Mouse (Mus musculus): ENCODE results near the gene Pkd1.

Gene Pkd1

DNA sequence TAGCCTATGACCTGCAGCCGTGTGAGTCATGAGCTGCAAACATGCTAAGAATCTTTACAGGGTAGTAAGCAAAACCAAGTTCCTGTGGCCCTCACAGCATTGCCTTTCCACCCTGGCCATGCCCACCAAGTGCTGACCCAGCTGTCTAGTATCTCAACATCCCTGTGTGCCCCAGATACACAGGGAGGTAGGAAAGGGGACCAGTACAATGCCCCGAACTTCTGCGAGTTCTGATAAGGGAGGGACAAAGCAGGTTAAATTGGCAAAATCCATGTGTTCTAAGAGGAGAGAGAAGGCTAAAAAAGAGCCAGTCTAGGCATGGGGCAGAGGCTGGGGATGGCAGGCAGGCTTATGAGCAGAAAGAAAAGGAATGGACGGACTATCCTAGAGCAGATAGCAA, 58.7 kb downstream of the Pkd1 start:
- no peak for DNase-seq (ENCODE audit: low read depth)

GRCm38 (mm10) chr17:24608874-24609273, 59.2 kb downstream of the Pkd1 start:
- peak; percentile 86 for DNase-seq (ENCODE audit: low read depth)

GRCm38 (mm10) chr17:24610711-24611110, 61.1 kb downstream of the Pkd1 start:
- peak; percentile 96 for DNase-seq (ENCODE audit: low read depth)

- DNase-seq (ENCODE audit: low read depth), result peak; percentile 91
Observed at GRCm38 (mm10) chr17:24617561-24618194, 68.0 kb downstream of the Pkd1 start.

DNA sequence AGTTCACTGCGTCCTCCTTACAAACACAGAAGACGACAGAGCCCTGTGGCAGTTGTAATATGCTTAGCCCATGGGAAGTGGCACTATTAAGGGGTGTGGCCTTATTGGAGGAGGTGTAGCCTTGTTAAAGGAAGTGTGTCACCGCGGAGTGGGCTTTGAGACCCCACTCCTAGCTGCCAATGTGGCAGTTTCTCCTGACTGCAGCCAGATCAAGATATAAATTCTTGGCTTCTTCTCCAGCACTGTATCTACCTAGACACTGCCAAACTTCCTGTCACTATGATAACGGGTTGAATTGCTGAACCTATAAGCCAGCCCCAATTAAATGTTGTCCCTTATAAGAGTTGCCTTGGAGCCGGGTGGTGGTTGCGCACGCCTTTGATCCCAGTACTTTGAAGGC, 75.8 kb downstream of the Pkd1 start:
- DNase-seq (ENCODE audit: low read depth), result no peak

- peak; percentile 73 for DNase-seq (ENCODE audit: low read depth)
Observed at GRCm38 (mm10) chr17:24628646-24629045, 79.0 kb downstream of the Pkd1 start.

- DNase-seq (ENCODE audit: low read depth), result no peak
Observed at GRCm38 (mm10) chr17:24630072-24630471, 80.4 kb downstream of the Pkd1 start.

DNA sequence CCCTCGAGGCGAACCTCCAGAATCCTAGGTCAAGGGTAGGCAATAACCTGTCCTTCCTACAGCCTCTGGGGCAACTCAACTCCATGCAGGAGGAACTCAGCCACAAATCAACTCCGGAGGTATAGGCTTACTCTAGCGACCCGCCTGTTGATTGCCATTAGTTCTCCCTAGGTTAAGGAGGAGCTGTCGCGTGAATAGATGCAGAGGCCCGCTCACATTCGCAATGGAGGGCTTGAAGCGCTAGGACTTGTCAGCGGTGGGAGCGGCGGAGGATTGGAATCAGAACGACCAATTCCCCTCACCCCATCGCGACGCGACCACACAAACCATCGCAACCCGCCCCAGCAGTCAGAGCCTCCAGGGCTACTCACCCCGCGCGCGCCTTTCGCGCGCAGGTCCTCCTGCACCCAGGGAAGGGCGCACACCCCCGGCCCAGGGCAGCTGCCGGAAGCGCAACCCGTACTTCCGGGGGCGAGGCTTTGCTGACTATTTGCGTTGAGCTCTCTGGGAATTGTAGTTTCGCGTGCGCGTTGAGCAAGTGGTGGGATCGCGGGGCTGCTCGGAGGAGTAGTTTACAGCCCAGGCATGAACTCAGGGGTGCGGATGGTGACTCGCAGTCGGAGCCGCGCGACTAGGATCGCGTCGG, 82.7 kb downstream of the Pkd1 start, which contains the start of the genes Tsc2 and Nthl1:
Gene Tsc2, minus strand, starts transcription at position 464 of the 646 bp plus-strand sequence.
Gene Nthl1, plus strand, starts transcription at position 514 of the 646 bp plus-strand sequence.
- DNase-seq (ENCODE audit: low read depth), result peak; percentile 90

- DNase-seq (ENCODE audit: low read depth), result peak; percentile 53
Observed at GRCm38 (mm10) chr17:24632813-24633449, 83.3 kb downstream of the Pkd1 start.

DNA sequence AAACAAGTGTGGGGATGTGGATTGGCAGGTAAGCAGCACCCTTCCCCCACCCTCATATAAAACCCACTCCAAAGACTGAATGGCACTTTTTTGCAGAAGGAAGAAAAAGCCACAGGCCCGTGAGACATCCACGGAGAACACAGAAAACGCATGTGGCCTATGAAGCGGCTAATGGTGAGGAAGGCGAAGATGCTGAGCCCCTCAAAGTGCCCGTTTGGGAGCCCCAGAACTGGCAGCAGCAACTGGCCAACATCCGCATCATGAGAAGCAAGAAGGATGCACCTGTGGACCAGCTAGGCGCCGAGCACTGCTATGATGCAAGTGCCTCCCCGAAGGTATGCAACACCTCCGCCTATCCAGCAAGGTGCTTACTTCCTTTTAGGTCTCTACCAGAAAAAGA, 84.2 kb downstream of the Pkd1 start:
- no peak for DNase-seq (ENCODE audit: low read depth)

- no peak for DNase-seq (ENCODE audit: low read depth)
Observed at GRCm38 (mm10) chr17:24635024-24635423, 85.4 kb downstream of the Pkd1 start.

- no peak for DNase-seq (ENCODE audit: low read depth)
Observed at GRCm38 (mm10) chr17:24635694-24636093, 86.1 kb downstream of the Pkd1 start.

- no peak for DNase-seq (ENCODE audit: low read depth)
Observed at GRCm38 (mm10) chr17:24636781-24637481, 87.3 kb downstream of the Pkd1 start.

DNA sequence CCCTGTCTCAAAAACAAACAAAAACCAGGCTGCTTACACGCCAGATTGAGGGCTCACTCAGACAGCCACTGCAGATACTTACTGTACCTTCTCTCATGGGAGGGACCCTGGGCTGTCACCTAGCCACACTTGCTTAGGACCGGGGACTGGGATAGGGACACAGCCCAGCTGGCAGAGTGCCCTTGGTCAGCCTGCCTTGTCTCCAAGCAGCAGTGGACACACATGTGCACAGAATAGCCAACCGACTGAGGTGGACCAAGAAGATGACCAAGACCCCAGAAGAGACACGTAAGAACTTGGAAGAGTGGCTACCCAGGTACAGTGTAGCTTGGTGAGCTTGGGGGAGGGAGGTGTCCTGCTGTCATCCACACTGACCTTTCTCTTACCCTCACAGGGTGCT, 88.6 kb downstream of the Pkd1 start:
- no peak for DNase-seq (ENCODE audit: low read depth)

DNA sequence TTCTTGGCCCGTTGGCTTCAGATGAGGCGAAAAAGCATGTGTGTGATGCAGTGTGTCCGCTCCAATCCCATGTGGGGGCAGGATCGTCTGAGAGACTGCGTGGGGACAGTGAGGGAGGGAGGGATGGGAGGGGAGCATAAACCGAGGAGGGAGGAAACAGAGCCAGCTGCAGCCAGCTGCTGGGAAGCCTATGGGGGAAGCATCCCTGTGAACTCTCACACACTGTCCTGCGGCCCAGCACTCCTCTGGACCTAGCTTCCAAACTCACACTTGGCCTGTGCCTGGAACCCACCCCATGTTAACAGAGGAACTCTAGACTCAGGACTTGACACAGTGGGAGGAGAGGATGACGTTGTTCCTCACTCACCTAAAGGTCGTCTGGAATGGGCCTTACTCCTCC, 89.2 kb downstream of the Pkd1 start:
- no peak for DNase-seq (ENCODE audit: low read depth)

DNA sequence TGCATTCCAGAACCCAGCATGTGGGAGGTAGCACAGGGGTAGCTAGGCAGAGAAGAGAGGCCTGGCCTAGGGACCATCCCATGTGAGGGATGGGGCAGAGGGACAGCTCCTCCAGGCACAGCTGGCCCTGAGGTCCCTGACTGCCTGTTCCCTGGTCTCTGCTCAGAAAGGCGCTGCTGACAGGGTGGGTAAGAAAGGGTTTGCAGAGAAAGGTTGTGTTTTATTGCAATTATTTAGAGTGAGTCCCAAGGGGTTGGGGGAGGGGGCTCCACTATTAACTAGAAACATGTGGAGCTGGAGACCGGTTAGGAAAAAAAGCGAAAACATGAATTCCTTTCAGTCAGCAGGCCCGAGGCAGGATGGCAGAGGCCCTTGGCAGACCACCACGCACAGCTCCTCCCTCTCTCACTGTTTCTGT, 89.9 kb downstream of the Pkd1 start:
- DNase-seq (ENCODE audit: low read depth), result no peak

GRCm38 (mm10) chr17:24640119-24640518, 90.5 kb downstream of the Pkd1 start:
- DNase-seq (ENCODE audit: low read depth), result no peak

GRCm38 (mm10) chr17:24640581-24640980, 90.9 kb downstream of the Pkd1 start:
- no peak for DNase-seq (ENCODE audit: low read depth)

DNA sequence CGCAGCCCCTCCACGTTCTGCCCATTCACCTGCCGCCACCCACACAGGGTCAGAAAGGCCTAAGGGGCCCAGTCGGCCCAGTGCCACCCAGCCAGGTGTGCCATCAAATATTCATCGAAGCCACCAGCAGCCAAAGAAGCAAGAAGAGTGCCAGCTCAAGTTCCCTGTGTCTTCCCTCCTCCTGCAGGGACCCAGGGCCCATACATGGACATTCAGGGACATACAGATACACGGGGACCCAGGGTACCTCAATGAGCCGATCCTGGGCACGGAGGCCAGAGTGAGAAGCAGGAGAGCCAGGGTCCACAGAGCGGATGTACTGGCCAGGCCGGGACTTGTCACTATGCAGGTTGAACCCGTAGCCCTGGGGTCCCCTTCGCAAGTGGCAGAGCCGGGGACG, 92.3 kb downstream of the Pkd1 start:
- no peak for DNase-seq (ENCODE audit: low read depth)

GRCm38 (mm10) chr17:24642791-24643343, 93.2 kb downstream of the Pkd1 start:
- no peak for DNase-seq (ENCODE audit: low read depth)

DNA sequence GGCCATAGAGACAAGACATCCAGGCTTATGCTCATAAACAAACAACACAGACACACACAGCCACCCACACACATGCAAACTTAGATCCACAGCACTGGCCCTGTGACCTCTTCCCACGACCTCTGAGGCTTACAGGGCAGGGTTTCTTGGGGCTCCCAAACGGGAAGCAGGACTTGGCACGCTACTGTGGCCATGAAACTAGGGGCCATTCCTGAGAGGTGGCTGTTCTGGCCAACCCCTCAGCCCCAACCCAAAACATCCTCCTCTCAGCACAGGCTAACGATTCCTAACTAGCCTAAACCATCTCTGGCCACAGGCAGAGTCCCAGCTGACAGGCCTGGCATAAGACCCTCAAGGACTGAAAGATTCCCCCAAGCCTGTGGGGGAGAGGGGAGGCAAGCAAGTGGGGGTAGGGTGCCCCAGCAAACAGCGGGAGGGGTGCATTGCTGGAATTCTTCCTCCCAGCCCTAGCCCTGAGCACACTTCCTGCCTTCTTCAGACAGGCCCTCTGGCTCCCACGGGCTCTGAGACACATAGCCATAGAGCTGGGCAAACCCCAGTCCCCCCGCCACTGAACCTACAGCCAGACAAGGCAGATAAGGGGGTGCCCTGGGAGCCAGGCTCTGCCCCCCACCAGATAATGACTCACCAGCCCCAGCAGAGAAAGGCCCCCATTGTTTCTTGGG, 94.5 kb downstream of the Pkd1 start:
- DNase-seq (ENCODE audit: low read depth), result no peak

All from 416B (cell line).